Mouse (Mus musculus) kidney, adult 2 months (tissue): ENCODE measurements around the gene Slc17a2.

ENCODE experiments used
- CTCF ChIP-seq: fragments of 200-500 bp; conservative IDR thresholded peaks from 2 replicates; pipeline ENCODE4 v1.5.1; 2011; ENCODE audit warnings: low read depth, mild to moderate bottlenecking, control low read depth, low read length, moderate library complexity, mixed read lengths; ENCODE audit not compliant: insufficient read depth, insufficient read length
- POLR2A ChIP-seq: fragments of 200-500 bp; IDR thresholded peaks from one replicate; pipeline ENCODE4 v1.6.1; 2011; ENCODE audit warnings: low read depth, low read length, control low read depth

DNA sequence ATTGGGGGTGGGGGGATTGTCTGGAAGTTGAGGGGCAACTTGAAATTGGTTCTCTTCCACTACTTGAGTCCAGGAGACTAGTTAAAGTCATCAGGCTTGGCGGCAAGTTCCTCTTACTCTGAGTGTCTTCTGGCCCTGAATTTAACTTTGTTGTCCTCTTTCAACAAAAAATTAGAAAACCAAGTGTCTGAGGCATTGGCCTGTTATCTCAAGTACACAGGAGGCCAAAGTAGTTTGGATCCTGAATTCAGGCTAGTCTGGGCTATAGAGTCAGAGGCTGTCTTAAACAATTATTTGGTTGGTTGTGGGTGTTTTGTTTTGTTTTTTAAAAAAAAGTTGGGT, 41.6 kb upstream of the Slc17a2 start:
- TF ChIP-seq CTCF: no peak
- no peak for TF ChIP-seq POLR2A
